Mouse (Mus musculus): ENCODE results near the gene Mrnip. TPM values are rescaled to one million over a fixed set of nuclear protein-coding genes. Genes with fewer than 3 reads are reported as not detected.
A peak's percentile ranks its signal among the peaks of the same experiment; 100 is the strongest.

The Mrnip gene
- polyA plus RNA-seq, 1 experiment, result 3.8 TPM

DNA sequence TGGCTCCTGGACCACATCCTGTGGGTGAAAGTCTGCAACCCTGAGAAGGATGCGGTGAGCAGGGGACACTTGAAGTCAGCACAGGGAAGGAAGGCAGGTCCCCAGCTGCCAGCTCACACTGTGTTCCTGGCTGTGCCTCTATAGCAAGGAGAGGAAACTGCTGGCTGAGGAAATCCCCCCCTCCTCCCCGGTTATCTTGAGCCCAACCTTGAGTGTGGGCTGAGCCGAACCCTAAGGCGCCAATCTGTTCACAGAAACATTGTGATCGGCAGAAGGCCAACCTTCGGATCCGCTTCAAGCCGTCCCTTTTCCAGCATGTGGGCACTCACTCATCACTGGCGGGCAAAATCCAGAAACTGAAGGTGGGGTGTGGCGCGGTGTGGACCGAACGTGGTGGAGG is 58.8 kb downstream of the Mrnip start:
- Histone ChIP-seq H3K27me3 (ENCODE audit: control insufficient read depth, insufficient read depth, low read length) (no peaks in the 10 kb centered on the region), H3K4me1 (ENCODE audit: control insufficient read depth, insufficient read depth, insufficient read length, low read length) (peaks cover 37% of the 10 kb centered on the region), H3K27ac (ENCODE audit: insufficient read depth, low read depth, low read length) (no peak overlapping the region), H3K36me3 (ENCODE audit: control insufficient read depth, insufficient read depth, low read length) (peaks cover 41% of the 10 kb centered on the region), H3K4me3 (ENCODE audit: low read depth, low read length) (no peak overlapping the region)
- 92% methylated on average over 13 of the region's 13 CpGs for WGBS
- TF ChIP-seq POLR2A (IDR thresholded peaks at IDR 0.05; ENCODE audit: low read depth, low read length), result no peak
- no peak for TF ChIP-seq CTCF (IDR thresholded peaks at IDR 0.05; ENCODE audit: extremely low read depth, insufficient read length, insufficient replicate concordance, low read depth, low read length)

- Histone ChIP-seq H3K27me3 (ENCODE audit: control insufficient read depth, insufficient read depth, low read length) (no peaks in the 10 kb centered on the region), H3K4me3 (ENCODE audit: low read depth, low read length) (no peak overlapping the region), H3K4me1 (ENCODE audit: control insufficient read depth, insufficient read depth, insufficient read length, low read length) (peaks cover 34% of the 10 kb centered on the region), H3K36me3 (ENCODE audit: control insufficient read depth, insufficient read depth, low read length) (peaks cover 41% of the 10 kb centered on the region), H3K27ac (ENCODE audit: insufficient read depth, low read depth, low read length) (no peak overlapping the region)
- whole genome bisulfite sequencing, result 87% methylated on average over 11 of the region's 11 CpGs
- no peak for TF ChIP-seq POLR2A (IDR thresholded peaks at IDR 0.05; ENCODE audit: low read depth, low read length)
- TF ChIP-seq CTCF (IDR thresholded peaks at IDR 0.05; ENCODE audit: extremely low read depth, insufficient read length, insufficient replicate concordance, low read depth, low read length), result peak; percentile 32; the same call in 1 of the 2 replicates
Observed at GRCm38 (mm10) chr11:50233993-50234392, 59.7 kb downstream of the Mrnip start.

DNA sequence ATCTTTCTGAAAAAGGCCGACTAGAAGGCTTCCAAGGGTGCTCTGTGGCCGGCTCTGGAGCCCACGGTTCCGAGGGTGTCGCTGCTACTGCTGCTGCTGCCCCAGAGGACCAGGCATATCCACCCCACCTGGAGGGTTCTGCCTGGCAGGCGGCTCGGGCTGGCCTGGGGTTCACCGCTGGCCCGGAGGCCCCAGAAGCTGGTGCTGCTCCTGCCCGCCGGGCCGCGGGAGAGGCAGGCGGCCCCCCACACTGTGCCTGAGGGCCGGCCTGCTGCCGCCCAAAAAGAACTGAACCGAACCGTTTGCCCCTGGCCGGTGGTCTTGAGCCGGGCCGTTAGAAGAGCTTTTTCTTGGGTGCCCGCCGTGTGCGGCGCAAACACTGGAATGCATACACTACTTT is 60.4 kb downstream of the Mrnip start:
- TF ChIP-seq CTCF (IDR thresholded peaks at IDR 0.05; ENCODE audit: extremely low read depth, insufficient read length, insufficient replicate concordance, low read depth, low read length) (no peak), POLR2A (IDR thresholded peaks at IDR 0.05; ENCODE audit: low read depth, low read length) (no peak)
- H3K4me3 ChIP-seq (ENCODE audit: low read depth, low read length), result no peak overlapping the region
- WGBS, result 95% methylated on average over 25 of the region's 25 CpGs
- H3K27ac ChIP-seq (ENCODE audit: insufficient read depth, low read depth, low read length), result no peak overlapping the region
- peaks cover 41% of the 10 kb centered on the region for H3K36me3 ChIP-seq (ENCODE audit: control insufficient read depth, insufficient read depth, low read length)
- H3K27me3 ChIP-seq (ENCODE audit: control insufficient read depth, insufficient read depth, low read length), result no peaks in the 10 kb centered on the region
- peaks cover 30% of the 10 kb centered on the region for H3K4me1 ChIP-seq (ENCODE audit: control insufficient read depth, insufficient read depth, insufficient read length, low read length)

DNA sequence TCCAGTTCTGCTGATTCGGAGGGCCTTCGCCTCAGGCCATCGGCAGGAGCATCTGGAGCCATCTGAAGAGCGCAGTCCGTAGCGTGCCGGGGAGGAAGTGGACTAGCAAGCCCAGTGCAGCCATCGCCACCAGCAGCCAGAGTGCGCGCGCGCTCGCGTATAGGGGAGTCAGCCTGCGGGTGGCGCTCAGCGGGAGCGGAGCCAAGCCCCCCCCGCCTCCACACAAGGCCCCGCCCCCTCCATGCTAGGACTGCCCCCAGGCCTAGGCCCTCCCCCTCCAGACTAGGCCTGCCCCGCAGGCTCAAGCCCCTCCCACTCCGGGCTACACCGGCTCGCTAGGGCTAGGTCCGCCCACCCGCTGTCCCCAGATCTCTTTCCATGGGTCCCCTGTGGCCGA is 62.3 kb downstream of the Mrnip start:
- Histone ChIP-seq H3K36me3 (ENCODE audit: control insufficient read depth, insufficient read depth, low read length) (peaks cover 36% of the 10 kb centered on the region), H3K4me3 (ENCODE audit: low read depth, low read length) (peak overlapping the region; percentile 89), H3K27ac (ENCODE audit: insufficient read depth, low read depth, low read length) (no peak overlapping the region), H3K4me1 (ENCODE audit: control insufficient read depth, insufficient read depth, insufficient read length, low read length) (peaks cover 15% of the 10 kb centered on the region), H3K27me3 (ENCODE audit: control insufficient read depth, insufficient read depth, low read length) (no peaks in the 10 kb centered on the region)
- TF ChIP-seq POLR2A (IDR thresholded peaks at IDR 0.05; ENCODE audit: low read depth, low read length), result no peak
- peak; percentile 29; the same call in 1 of the 2 replicates for TF ChIP-seq CTCF (IDR thresholded peaks at IDR 0.05; ENCODE audit: extremely low read depth, insufficient read length, insufficient replicate concordance, low read depth, low read length)
- 1% methylated on average over 20 of the region's 27 CpGs for WGBS

DNA sequence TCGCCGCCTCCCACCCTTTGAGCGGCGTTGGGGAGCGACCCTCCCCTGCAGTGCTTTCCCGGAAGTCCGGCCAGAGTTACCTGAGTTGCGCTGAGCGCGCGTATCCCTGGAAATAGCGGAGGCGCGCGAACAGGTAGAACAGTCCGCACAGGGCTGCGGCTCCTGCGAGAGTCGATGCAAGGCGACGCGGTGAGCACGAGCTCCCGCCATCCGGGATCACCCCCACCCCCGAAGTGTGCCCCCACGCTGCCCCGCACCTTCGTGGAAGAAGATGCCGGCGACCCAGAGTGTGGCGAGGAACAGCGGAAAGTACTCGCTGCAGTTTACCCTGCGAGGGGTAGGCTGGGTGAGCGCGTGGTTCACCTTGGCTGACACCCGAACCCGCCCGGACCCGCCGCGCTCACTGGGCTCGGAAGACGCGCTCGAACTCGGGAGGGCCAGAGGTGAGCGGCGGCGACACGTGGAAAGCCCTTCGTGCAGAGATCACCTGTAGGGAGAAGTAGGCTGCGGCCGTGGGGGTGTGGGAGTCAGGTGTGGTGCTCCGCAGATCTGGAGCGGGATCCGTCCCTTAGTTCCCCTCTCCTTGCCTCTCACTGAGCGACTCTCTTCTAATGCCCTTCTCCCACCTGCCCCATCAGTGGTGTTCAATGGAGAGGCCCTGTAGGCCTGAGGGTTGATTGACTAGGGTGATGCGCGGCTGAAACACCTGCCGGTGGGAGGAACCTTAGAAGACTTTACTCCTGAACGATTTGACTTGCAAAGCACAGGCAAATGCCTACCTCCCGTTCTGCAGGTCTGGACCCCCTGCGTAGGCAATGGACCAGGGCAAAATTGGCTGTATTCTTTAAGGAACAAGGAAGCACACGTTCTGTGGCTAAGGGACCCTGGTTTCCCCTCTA is 62.9 kb downstream of the Mrnip start:
- H3K4me3 ChIP-seq (ENCODE audit: low read depth, low read length), result peak overlapping the region; percentile 89
- H3K36me3 ChIP-seq (ENCODE audit: control insufficient read depth, insufficient read depth, low read length), result peaks cover 29% of the 10 kb centered on the region
- peak; percentile 64 for TF ChIP-seq POLR2A (IDR thresholded peaks at IDR 0.05; ENCODE audit: low read depth, low read length)
- no peak for TF ChIP-seq CTCF (IDR thresholded peaks at IDR 0.05; ENCODE audit: extremely low read depth, insufficient read length, insufficient replicate concordance, low read depth, low read length)
- WGBS, result 3% methylated on average over 66 of the region's 66 CpGs
- H3K27ac ChIP-seq (ENCODE audit: insufficient read depth, low read depth, low read length), result no peak overlapping the region
- peaks cover 15% of the 10 kb centered on the region for H3K4me1 ChIP-seq (ENCODE audit: control insufficient read depth, insufficient read depth, insufficient read length, low read length)
- no peaks in the 10 kb centered on the region for H3K27me3 ChIP-seq (ENCODE audit: control insufficient read depth, insufficient read depth, low read length)

DNA sequence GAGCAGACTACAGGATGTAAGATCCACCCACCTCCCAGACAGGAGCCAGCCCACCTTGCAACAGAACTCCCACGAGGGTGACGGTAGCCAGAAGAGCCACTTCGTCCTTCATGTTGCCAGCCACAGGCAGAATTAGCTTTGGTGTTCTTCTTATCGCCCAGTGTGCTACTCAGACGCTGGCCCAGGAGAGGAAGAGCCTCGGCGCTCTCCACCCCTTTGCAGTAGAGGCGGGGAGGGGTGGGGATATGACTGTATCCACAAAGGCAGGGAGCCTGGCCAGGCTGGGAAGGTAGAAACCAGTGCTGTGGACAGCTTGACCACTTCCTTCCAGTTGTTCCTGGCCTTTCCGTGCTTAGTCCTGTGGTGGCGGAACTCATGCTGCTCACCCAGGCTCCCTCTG is 64.1 kb downstream of the Mrnip start, which contains the start of gene Ltc4s:
Gene Ltc4s, minus strand, starts transcription at position 293 of the 400 bp plus-strand sequence.
- WGBS, result 29% methylated on average over 10 of the region's 10 CpGs

More for the DNA sequence above, 64.1 kb downstream of the Mrnip start, which contains the start of gene Ltc4s:
- TF ChIP-seq CTCF (IDR thresholded peaks at IDR 0.05; ENCODE audit: extremely low read depth, insufficient read length, insufficient replicate concordance, low read depth, low read length) (no peak), POLR2A (IDR thresholded peaks at IDR 0.05; ENCODE audit: low read depth, low read length) (no peak)
- peak within 1 kb of the TSS; percentile 89 for H3K4me3 ChIP-seq (ENCODE audit: low read depth, low read length)
- H3K4me1 ChIP-seq (ENCODE audit: control insufficient read depth, insufficient read depth, insufficient read length, low read length), result peaks cover 15% of the 10 kb centered on the region
- no peaks in the 10 kb centered on the region for H3K27me3 ChIP-seq (ENCODE audit: control insufficient read depth, insufficient read depth, low read length)
- peak within 1 kb of the TSS; percentile 29; the same call in 1 of the 2 replicates for H3K27ac ChIP-seq (ENCODE audit: insufficient read depth, low read depth, low read length)
- H3K36me3 ChIP-seq (ENCODE audit: control insufficient read depth, insufficient read depth, low read length), result peaks cover 18% of the 10 kb centered on the region
